26 mouse cellular contexts compared by ENCODE assay signal in the genomic region with DNA sequence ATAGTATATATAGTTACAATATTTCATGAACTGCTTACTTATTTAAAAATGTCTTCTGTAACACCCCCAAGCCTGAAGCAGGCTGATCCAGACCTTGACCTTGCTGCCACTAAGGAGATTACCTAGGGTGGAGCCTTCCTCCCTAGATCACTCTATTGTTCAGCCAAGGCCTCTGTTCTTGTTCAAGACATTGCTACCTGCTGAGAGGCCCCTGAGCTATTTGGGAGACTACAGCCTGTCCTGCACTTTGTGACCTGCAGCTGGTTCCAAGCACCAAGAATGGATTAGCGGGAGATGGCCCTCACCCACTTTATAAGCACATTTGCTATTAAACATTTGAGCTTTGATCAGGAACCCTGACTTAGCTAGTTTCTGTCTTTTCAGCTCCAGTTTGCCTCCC.
DNase-seq lines count a peak whose midpoint lies in the region; ATAC-seq and TF ChIP-seq lines count a peak whose summit lies in the region.
"Had no signal": no experiment of that assay in that cellular context is flagged by ENCODE, and none has a peak within 500 bp of the region (broad histone marks: within the 10 kb centered on the region; RNA-seq: fewer than 3 reads in every experiment).

No protein-coding gene starts in this region.

- intact Hi-C loops in heart, postnatal 14 days (cut with DNase I): no loop called here

- peak; percentile 68 for DNase-seq in ES-E14 (ENCODE audit: low read depth, low spot score)
- DNase-seq in WW6 (ENCODE audit: low read depth, low spot score): peak; percentile 45
- no peak for DNase-seq in ovary, postnatal 14 days (ENCODE audit: low spot score)
- no peak for DNase-seq in heart, postnatal 14 days
- DNase-seq in liver, postnatal 0 days: no peak
- DNase-seq: adrenal gland, adult 8-10 months; adrenal gland, postnatal 14 days; B cell, adult 2 months; cerebellum, adult 11 months; cerebellum, adult 18-20 months; cerebellum, adult 8-10 months; cerebellum, adult 9-11 months; cerebellum, postnatal 14 days; cerebellum, postnatal 36 days; embryo, embryonic 11 days had no signal

- H3K27me3 ChIP-seq in ES-Bruce4 (ENCODE audit: control insufficient read depth, insufficient read depth, low read length, poor library complexity, severe bottlenecking): no peaks in the 10 kb centered on the region
- H3K27me3 ChIP-seq in liver, postnatal 0 days (ENCODE audit: insufficient read depth, low read length): no peaks in the 10 kb centered on the region
- H3K27me3 ChIP-seq: CH12.LX; embryonic facial prominence, embryonic 13.5 days; embryonic facial prominence, embryonic 15.5 days; forebrain, embryonic 12.5 days had no signal

- H3K27ac ChIP-seq in ES-Bruce4 (ENCODE audit: insufficient read depth, low read length) (no peak overlapping the region), ES-E14 (ENCODE audit: insufficient read depth, low read depth, low read length, poor library complexity, severe bottlenecking) (no peak overlapping the region)
- H3K27ac ChIP-seq in liver, postnatal 0 days (ENCODE audit: low read depth): no peak overlapping the region
- H3K27ac ChIP-seq: embryonic facial prominence, embryonic 13.5 days; embryonic facial prominence, embryonic 15.5 days; forebrain, embryonic 10.5 days; forebrain, embryonic 12.5 days had no signal

- H3K9me3 ChIP-seq in ES-Bruce4 (replicated peaks; ENCODE audit: control insufficient read depth, insufficient read depth, low read length, poor library complexity, severe bottlenecking): no peaks in the 10 kb centered on the region
- no peaks in the 10 kb centered on the region for H3K9me3 ChIP-seq in ES-E14 (ENCODE audit: control insufficient read depth, insufficient read depth, low read depth, low read length)
- no peaks in the 10 kb centered on the region for H3K9me3 ChIP-seq in liver, postnatal 0 days (ENCODE audit: low read length)
- H3K9me3 ChIP-seq: embryonic facial prominence, embryonic 13.5 days; embryonic facial prominence, embryonic 15.5 days; forebrain, embryonic 10.5 days; forebrain, embryonic 12.5 days had no signal

- no peak overlapping the region for H3K4me3 ChIP-seq in ES-Bruce4 (ENCODE audit: low read depth, low read length)
- H3K4me3 ChIP-seq in ES-E14 (ENCODE audit: insufficient read depth in 1 of 2, low read depth in 1 of 2, low read length in 2 of 2, poor library complexity in 1 of 2, severe bottlenecking in 1 of 2): no peak overlapping the region
- no peak overlapping the region for H3K4me3 ChIP-seq in liver, postnatal 0 days (ENCODE audit: low read depth, low read length)
- H3K4me3 ChIP-seq: embryonic facial prominence, embryonic 13.5 days; embryonic facial prominence, embryonic 15.5 days; erythroblast, embryonic 14.5 days; forebrain, embryonic 10.5 days; forebrain, embryonic 12.5 days had no signal

- peak; percentile 84 for TF ChIP-seq EP300 in ES-Bruce4 (IDR thresholded peaks at IDR 0.05; ENCODE audit: insufficient read depth, low read depth, low read length)
- no peak for TF ChIP-seq EP300 in liver, postnatal 0 days (IDR thresholded peaks at IDR 0.05; ENCODE audit: low read depth)

- in situ Hi-C loops in ES-E14 (cut with MboI; ENCODE audit: low sequenced_read_pairs in 2 of 2, unreplicated experiment in 2 of 2): no loop called here

- H3K9ac ChIP-seq in ES-Bruce4 (ENCODE audit: low read depth, poor library complexity, severe bottlenecking) (no peak overlapping the region), ES-E14 (ENCODE audit: insufficient read depth, low read depth, low read length, poor library complexity, severe bottlenecking) (no peak overlapping the region)
- H3K9ac ChIP-seq in liver, postnatal 0 days (replicated peaks): no peak overlapping the region
- H3K9ac ChIP-seq: embryonic facial prominence, embryonic 13.5 days; embryonic facial prominence, embryonic 15.5 days; forebrain, embryonic 12.5 days had no signal

- no peak for TF ChIP-seq CTCF in ES-Bruce4 (IDR thresholded peaks at IDR 0.05; ENCODE audit: low read depth, low read length)
- TF ChIP-seq CTCF in liver, postnatal 0 days (IDR thresholded peaks at IDR 0.05; ENCODE audit: low read depth): no peak

- ATAC-seq in liver, postnatal 0 days: no peak
- ATAC-seq: activated CD4-positive, CD25-positive, alpha-beta regulatory T cell, adult 4 months; CD4-positive, CD25-positive, alpha-beta regulatory T cell, adult 4 months; forebrain, embryonic 14.5 days; forebrain, embryonic 16.5 days had no signal

- no peak overlapping the region for H3K4me2 ChIP-seq in liver, postnatal 0 days (ENCODE audit: low read depth, low read length)
- H3K4me2 ChIP-seq: embryonic facial prominence, embryonic 13.5 days; embryonic facial prominence, embryonic 15.5 days; forebrain, embryonic 12.5 days had no signal

- WGBS in liver, postnatal 0 days (ENCODE audit: insufficient replicate concordance): 70% methylated on average over 1 of the region's 1 CpGs

- no peak for TF ChIP-seq POLR2A in ES-Bruce4 (IDR thresholded peaks at IDR 0.05; ENCODE audit: insufficient read depth, low read length)

- H3K36me3 ChIP-seq in ES-Bruce4 (ENCODE audit: control insufficient read depth, insufficient read depth, low read length, poor library complexity, severe bottlenecking): no peaks in the 10 kb centered on the region
- H3K36me3 ChIP-seq in ES-E14 (ENCODE audit: control insufficient read depth, insufficient read depth, low read length, poor library complexity, severe bottlenecking): no peaks in the 10 kb centered on the region
- no peaks in the 10 kb centered on the region for H3K36me3 ChIP-seq in liver, postnatal 0 days (replicated peaks; ENCODE audit: insufficient read depth, low read length)
- H3K36me3 ChIP-seq: embryonic facial prominence, embryonic 13.5 days; embryonic facial prominence, embryonic 15.5 days; forebrain, embryonic 10.5 days; forebrain, embryonic 12.5 days had no signal

- H3K4me1 ChIP-seq in ES-Bruce4 (ENCODE audit: control insufficient read depth, insufficient read depth, low read length) (peaks cover 2% of the 10 kb centered on the region), ES-E14 (ENCODE audit: control insufficient read depth in 2 of 2, insufficient read depth in 2 of 2, low read length in 2 of 2, poor library complexity in 1 of 2) (peaks cover 0 to 8% of the 10 kb centered on the region in 2 experiments; a peak in 1 of 4 replicates)
- no peaks in the 10 kb centered on the region for H3K4me1 ChIP-seq in liver, postnatal 0 days (ENCODE audit: insufficient read depth)
- H3K4me1 ChIP-seq: embryonic facial prominence, embryonic 13.5 days; embryonic facial prominence, embryonic 15.5 days; forebrain, embryonic 10.5 days; forebrain, embryonic 12.5 days had no signal

TF ChIP-seq in ES-E14, 5 proteins besides CTCF, POLR2A, EP300 and RAD21:
- TF ChIP-seq ZC3H11A (IDR thresholded peaks at IDR 0.05; ENCODE audit: borderline replicate concordance, low read depth, low read length) (no peak), CHD2 (IDR thresholded peaks at IDR 0.05; ENCODE audit: low read depth, low read length) (no peak), ZNF384 (IDR thresholded peaks at IDR 0.05; ENCODE audit: low read depth, low read length) (no peak), HCFC1 (IDR thresholded peaks at IDR 0.05; ENCODE audit: borderline replicate concordance, insufficient read depth, low read length) (no peak)
TF ChIP-seq in ES-E14: peak in this region for 0.

Comparison
In these comparisons a context has a peak if more than half of its experiments do, and no peak if none do; other contexts are left out.
1. DNase-seq: peak in ES-E14 (single experiment) and WW6 (single experiment); none in ovary, postnatal 14 days (single experiment), heart, postnatal 14 days (0 of 2) and liver, postnatal 0 days (single experiment).